Mouse (Mus musculus) embryo, embryonic 10.5 days (tissue): ENCODE measurements around the gene Gm14305.
"Not testable (repeated sequence)": the region's sequence is repeated elsewhere in the genome, so short reads cannot be mapped to it uniquely, and the experiment has no call there.

Experiments used
- DNase-seq: peaks from one replicate; pipeline ENCODE4 v3.0.0-alpha.2; 2015; ENCODE audit warnings: low spot score

Gm14305 gene

DNA sequence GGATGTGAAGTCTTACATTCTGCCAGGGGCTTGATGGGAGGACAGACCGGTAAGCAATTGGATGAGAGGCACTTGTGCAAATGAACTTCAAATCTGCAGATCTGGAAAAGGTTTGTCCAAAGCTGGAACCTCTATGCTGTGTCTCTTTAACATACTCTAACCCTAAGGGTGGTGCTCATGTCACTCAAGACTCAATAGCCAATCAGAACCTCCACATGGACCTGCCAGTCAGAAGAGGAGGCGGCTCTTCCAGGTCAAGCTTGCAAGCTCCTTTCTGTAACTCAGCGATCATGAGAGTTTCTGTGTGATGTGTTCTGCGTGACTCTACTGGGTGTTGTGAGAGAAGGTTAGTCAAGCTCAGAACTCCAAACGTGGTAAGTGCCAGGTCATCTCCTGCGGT, at the start of gene Gm14305:
TSS of gene Gm14305 (plus strand) at position 278 of the 400 bp plus-strand sequence.
- not testable (repeated sequence) for DNase-seq

DNA sequence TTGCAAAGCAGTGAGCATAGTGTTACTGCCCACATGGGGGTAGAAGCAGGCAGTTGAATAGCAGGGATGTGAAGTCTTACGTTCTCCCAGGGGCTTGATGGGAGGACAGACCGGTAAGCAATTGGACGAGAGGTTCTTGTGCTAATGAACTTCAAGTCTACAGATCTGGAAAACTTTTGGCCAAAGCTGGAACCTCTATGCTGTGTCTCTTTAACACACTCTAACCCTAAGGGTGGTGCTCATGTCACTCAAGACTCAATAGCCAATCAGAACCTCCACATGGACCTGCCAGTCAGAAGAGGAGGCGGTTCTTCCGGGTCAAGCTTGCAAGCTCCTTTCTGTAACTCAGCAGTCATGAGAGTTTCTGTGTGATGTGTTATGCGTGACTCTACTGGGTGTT, 37.9 kb upstream of the Gm14305 start, which contains the start of gene Zfp973:
TSS of gene Zfp973 (plus strand) at position 301 of the 400 bp plus-strand sequence.
- DNase-seq: not testable (repeated sequence)
